Mouse (Mus musculus) liver, adult 2 months (tissue): ENCODE data around the gene Sdk2. TPM values are rescaled to one million over a fixed set of nuclear protein-coding genes. Genes with fewer than 3 reads are reported as not detected.

Experiments used
- DNase-seq: peaks from one replicate; pipeline ENCODE4 v3.0.0-alpha.2; 2011; ENCODE audit warnings: low read depth, low spot score; ENCODE audit errors: extremely low read depth
- H3K27ac ChIP-seq: fragments of 200-500 bp; replicated peaks from 2 replicates; pipeline ENCODE4 v1.5.1; 2012; ENCODE audit warnings: low read depth, mild to moderate bottlenecking, control low read depth, inconsistent platforms, low read length; ENCODE audit not compliant: insufficient read depth
- H3K27me3 ChIP-seq: fragments of 200-500 bp; 2 replicates; pipeline ENCODE4 v1.6.1; 2012; ENCODE audit warnings: mild to moderate bottlenecking, moderate library complexity, low read length, inconsistent platforms; ENCODE audit not compliant: control insufficient read depth, insufficient read depth
- H3K36me3 ChIP-seq: fragments of 200-500 bp; 2 replicates; pipeline ENCODE4 v1.6.1; 2012; ENCODE audit warnings: low read length, inconsistent platforms; ENCODE audit not compliant: control insufficient read depth, insufficient read depth
- H3K4me1 ChIP-seq: fragments of 200-500 bp; 2 replicates; pipeline ENCODE4 v1.6.1; 2011; ENCODE audit warnings: low read length; ENCODE audit not compliant: control insufficient read depth, insufficient read depth
- H3K4me3 ChIP-seq: fragments of 200-500 bp; 2 replicates; pipeline ENCODE4 v1.5.1; 2011; ENCODE audit warnings: low read depth, mild to moderate bottlenecking, control low read depth, low read length, moderate library complexity; ENCODE audit not compliant: insufficient read depth
- H3K79me2 ChIP-seq: fragments of 200-500 bp; 2 replicates; pipeline ENCODE4 v1.6.1; 2012; ENCODE audit warnings: inconsistent platforms, mild to moderate bottlenecking, low read length, moderate library complexity; ENCODE audit not compliant: control insufficient read depth, insufficient read depth
- H3K9ac ChIP-seq: fragments of 200-500 bp; 2 replicates; pipeline ENCODE4 v1.6.1; 2012; ENCODE audit warnings: low read depth, mild to moderate bottlenecking, control low read depth, inconsistent platforms, low read length
- CTCF ChIP-seq: fragments of 200-500 bp; IDR thresholded peaks from 2 replicates; pipeline ENCODE4 v1.5.1; 2011; ENCODE audit warnings: low read depth, low read length, control low read depth
- POLR2A ChIP-seq: fragments of 200-500 bp; IDR thresholded peaks from 2 replicates; pipeline ENCODE4 v1.6.1; 2011; ENCODE audit warnings: low read length, control low read depth; ENCODE audit not compliant: insufficient read depth; ENCODE audit errors: extremely low read depth
- WGBS: fragments of 180-500 bp; shearing (Covaris S2); methylation state at CpG from one replicate; pipeline ENCODE4 v1.1.7; 2018; 5-methylcytosine and 5-hydroxymethylcytosine counted together
- polyA plus RNA-seq: library from polyadenylated mRNA; depleted of rRNA; stranded (reverse); fragments of >200 nt; gene quantifications from 2 replicates; pipeline ENCODE4 v1.2.3, GENCODE M21; 2012
- total RNA-seq: library from RNA; depleted of rRNA; stranded (reverse); fragments of >200 nt; gene quantifications from 2 replicates; pipeline ENCODE4 v1.2.3, GENCODE M21; 2014

Gene Sdk2
- total and polyA plus RNA-seq, 2 experiments, result 0.07 to 0.28 TPM

- Histone ChIP-seq H3K36me3 (no peaks in the 10 kb centered on the region), H3K27me3 (no peaks in the 10 kb centered on the region), H3K4me1 (no peaks in the 10 kb centered on the region), H3K27ac (no peak overlapping the region), H3K9ac (no peak overlapping the region), H3K79me2 (no peaks in the 10 kb centered on the region), H3K4me3 (no peak overlapping the region)
- no peak for DNase-seq
- TF ChIP-seq CTCF (no peak), POLR2A (no peak)
- whole genome bisulfite sequencing, result 87% methylated on average over 13 of the region's 13 CpGs
Measured at GRCm38 (mm10) chr11:113787432-113788182, 279.2 kb downstream of the Sdk2 start.

- WGBS, result 90% methylated on average over 11 of the region's 11 CpGs
- Histone ChIP-seq H3K79me2 (no peaks in the 10 kb centered on the region), H3K4me1 (no peaks in the 10 kb centered on the region), H3K9ac (no peak overlapping the region), H3K27ac (no peak overlapping the region), H3K27me3 (no peaks in the 10 kb centered on the region), H3K4me3 (no peak overlapping the region), H3K36me3 (no peaks in the 10 kb centered on the region)
- no peak for TF ChIP-seq CTCF
- DNase-seq, result no peak
Measured at GRCm38 (mm10) chr11:113787009-113787408, 279.8 kb downstream of the Sdk2 start.

GRCm38 (mm10) chr11:113786395-113786794 is 280.5 kb downstream of the Sdk2 start:
- no peak overlapping the region for H3K9ac ChIP-seq
- H3K36me3 ChIP-seq, result no peaks in the 10 kb centered on the region
- H3K4me3 ChIP-seq, result no peak overlapping the region
- TF ChIP-seq CTCF (no peak), POLR2A (no peak)
- WGBS, result 72% methylated on average over 4 of the region's 4 CpGs
- no peaks in the 10 kb centered on the region for H3K4me1 ChIP-seq
- H3K79me2 ChIP-seq, result no peaks in the 10 kb centered on the region
- H3K27me3 ChIP-seq, result no peaks in the 10 kb centered on the region
- no peak for DNase-seq
- no peak overlapping the region for H3K27ac ChIP-seq

GRCm38 (mm10) chr11:113785406-113786171 is 281.3 kb downstream of the Sdk2 start:
- 36% methylated on average over 19 of the region's 19 CpGs for WGBS
- no peak overlapping the region for H3K27ac ChIP-seq
- H3K4me1 ChIP-seq, result no peaks in the 10 kb centered on the region
- no peaks in the 10 kb centered on the region for H3K27me3 ChIP-seq
- DNase-seq, result no peak
- no peaks in the 10 kb centered on the region for H3K79me2 ChIP-seq
- no peak overlapping the region for H3K9ac ChIP-seq
- H3K36me3 ChIP-seq, result no peaks in the 10 kb centered on the region
- H3K4me3 ChIP-seq, result no peak overlapping the region
- TF ChIP-seq CTCF (no peak), POLR2A (no peak)

GRCm38 (mm10) chr11:113784656-113785396 is 282.0 kb downstream of the Sdk2 start:
- TF ChIP-seq CTCF (no peak), POLR2A (no peak)
- H3K27ac ChIP-seq, result no peak overlapping the region
- 85% methylated on average over 2 of the region's 2 CpGs for WGBS
- H3K27me3 ChIP-seq, result no peaks in the 10 kb centered on the region
- no peak overlapping the region for H3K4me3 ChIP-seq
- H3K4me1 ChIP-seq, result no peaks in the 10 kb centered on the region
- DNase-seq, result no peak
- H3K79me2 ChIP-seq, result no peaks in the 10 kb centered on the region
- no peak overlapping the region for H3K9ac ChIP-seq
- H3K36me3 ChIP-seq, result no peaks in the 10 kb centered on the region
